Mouse (Mus musculus) liver, adult 2 months (tissue): Measurements from ENCODE around the gene Zbtb9. TPM values are rescaled to one million over a fixed set of nuclear protein-coding genes. Genes with fewer than 3 reads are reported as not detected.

ENCODE experiments used
- DNase-seq: peaks from one replicate; pipeline ENCODE4 v3.0.0-alpha.2; 2011; ENCODE audit warnings: low read depth, low spot score; ENCODE audit errors: extremely low read depth
- H3K27ac ChIP-seq: fragments of 200-500 bp; replicated peaks from 2 replicates; pipeline ENCODE4 v1.5.1; 2012; ENCODE audit warnings: low read depth, mild to moderate bottlenecking, control low read depth, inconsistent platforms, low read length; ENCODE audit not compliant: insufficient read depth
- H3K27me3 ChIP-seq: fragments of 200-500 bp; 2 replicates; pipeline ENCODE4 v1.6.1; 2012; ENCODE audit warnings: mild to moderate bottlenecking, moderate library complexity, low read length, inconsistent platforms; ENCODE audit not compliant: control insufficient read depth, insufficient read depth
- H3K36me3 ChIP-seq: fragments of 200-500 bp; 2 replicates; pipeline ENCODE4 v1.6.1; 2012; ENCODE audit warnings: low read length, inconsistent platforms; ENCODE audit not compliant: control insufficient read depth, insufficient read depth
- H3K4me1 ChIP-seq: fragments of 200-500 bp; 2 replicates; pipeline ENCODE4 v1.6.1; 2011; ENCODE audit warnings: low read length; ENCODE audit not compliant: control insufficient read depth, insufficient read depth
- H3K4me3 ChIP-seq: fragments of 200-500 bp; 2 replicates; pipeline ENCODE4 v1.5.1; 2011; ENCODE audit warnings: low read depth, mild to moderate bottlenecking, control low read depth, low read length, moderate library complexity; ENCODE audit not compliant: insufficient read depth
- H3K79me2 ChIP-seq: fragments of 200-500 bp; 2 replicates; pipeline ENCODE4 v1.6.1; 2012; ENCODE audit warnings: inconsistent platforms, mild to moderate bottlenecking, low read length, moderate library complexity; ENCODE audit not compliant: control insufficient read depth, insufficient read depth
- H3K9ac ChIP-seq: fragments of 200-500 bp; 2 replicates; pipeline ENCODE4 v1.6.1; 2012; ENCODE audit warnings: low read depth, mild to moderate bottlenecking, control low read depth, inconsistent platforms, low read length
- CTCF ChIP-seq: fragments of 200-500 bp; IDR thresholded peaks from 2 replicates; pipeline ENCODE4 v1.5.1; 2011; ENCODE audit warnings: low read depth, low read length, control low read depth
- POLR2A ChIP-seq: fragments of 200-500 bp; IDR thresholded peaks from 2 replicates; pipeline ENCODE4 v1.6.1; 2011; ENCODE audit warnings: low read length, control low read depth; ENCODE audit not compliant: insufficient read depth; ENCODE audit errors: extremely low read depth
- WGBS: fragments of 180-500 bp; shearing (Covaris S2); methylation state at CpG from one replicate; pipeline ENCODE4 v1.1.7; 2018; 5-methylcytosine and 5-hydroxymethylcytosine counted together
- polyA plus RNA-seq: library from polyadenylated mRNA; depleted of rRNA; stranded (reverse); fragments of >200 nt; gene quantifications from 2 replicates; pipeline ENCODE4 v1.2.3, GENCODE M21; 2012
- total RNA-seq: library from RNA; depleted of rRNA; stranded (reverse); fragments of >200 nt; gene quantifications from 2 replicates; pipeline ENCODE4 v1.2.3, GENCODE M21; 2014

Gene Zbtb9
- total and polyA plus RNA-seq, 2 experiments: 3.3 to 3.6 TPM

GRCm38 (mm10) chr17:27039432-27040102 is 66.6 kb downstream of the Zbtb9 start:
- 75% methylated on average over 10 of the region's 10 CpGs for WGBS
- Histone ChIP-seq H3K9ac (no peak overlapping the region), H3K4me1 (no peaks in the 10 kb centered on the region), H3K27me3 (no peaks in the 10 kb centered on the region), H3K36me3 (no peaks in the 10 kb centered on the region), H3K4me3 (no peak overlapping the region), H3K27ac (no peak overlapping the region), H3K79me2 (no peaks in the 10 kb centered on the region)
- TF ChIP-seq CTCF: no peak
- TF ChIP-seq POLR2A: no peak
- no peak for DNase-seq

GRCm38 (mm10) chr17:27040304-27041045 is 67.5 kb downstream of the Zbtb9 start:
- H3K4me3 ChIP-seq: no peak overlapping the region
- H3K36me3 ChIP-seq: no peaks in the 10 kb centered on the region
- H3K79me2 ChIP-seq: no peaks in the 10 kb centered on the region
- no peak for DNase-seq
- no peak overlapping the region for H3K9ac ChIP-seq
- no peak overlapping the region for H3K27ac ChIP-seq
- WGBS: 48% methylated on average over 20 of the region's 20 CpGs
- TF ChIP-seq POLR2A (no peak), CTCF (no peak)
- no peaks in the 10 kb centered on the region for H3K27me3 ChIP-seq
- H3K4me1 ChIP-seq: no peaks in the 10 kb centered on the region

- 66% methylated on average over 12 of the region's 13 CpGs for WGBS
- Histone ChIP-seq H3K27ac (no peak overlapping the region), H3K27me3 (no peaks in the 10 kb centered on the region), H3K4me1 (no peaks in the 10 kb centered on the region), H3K36me3 (no peaks in the 10 kb centered on the region), H3K79me2 (no peaks in the 10 kb centered on the region), H3K4me3 (no peak overlapping the region), H3K9ac (no peak overlapping the region)
- no peak for DNase-seq
- no peak for TF ChIP-seq CTCF
- TF ChIP-seq POLR2A: no peak
Observed at GRCm38 (mm10) chr17:27041046-27041786, 68.2 kb downstream of the Zbtb9 start.

DNA sequence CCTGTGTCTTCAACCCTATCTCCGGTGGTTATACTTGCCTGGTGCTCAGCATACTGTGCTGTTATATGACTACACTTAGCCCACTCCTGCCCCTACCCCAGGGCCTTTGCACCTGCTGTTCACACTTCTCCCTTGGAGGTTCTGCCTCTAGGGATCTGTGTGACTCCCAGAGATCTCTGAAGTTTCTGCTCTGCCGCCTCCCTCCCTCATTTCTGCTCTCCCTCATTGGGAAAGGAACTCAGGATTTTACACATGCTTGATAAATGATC is 68.8 kb downstream of the Zbtb9 start:
- DNase-seq: no peak
- H3K36me3 ChIP-seq: no peaks in the 10 kb centered on the region
- no peak overlapping the region for H3K4me3 ChIP-seq
- H3K79me2 ChIP-seq: no peaks in the 10 kb centered on the region
- no peak overlapping the region for H3K9ac ChIP-seq
- 92% methylated on average over 2 of the region's 2 CpGs for WGBS
- no peak overlapping the region for H3K27ac ChIP-seq
- no peak for TF ChIP-seq CTCF
- no peak for TF ChIP-seq POLR2A
- no peaks in the 10 kb centered on the region for H3K4me1 ChIP-seq
- H3K27me3 ChIP-seq: no peaks in the 10 kb centered on the region

DNA sequence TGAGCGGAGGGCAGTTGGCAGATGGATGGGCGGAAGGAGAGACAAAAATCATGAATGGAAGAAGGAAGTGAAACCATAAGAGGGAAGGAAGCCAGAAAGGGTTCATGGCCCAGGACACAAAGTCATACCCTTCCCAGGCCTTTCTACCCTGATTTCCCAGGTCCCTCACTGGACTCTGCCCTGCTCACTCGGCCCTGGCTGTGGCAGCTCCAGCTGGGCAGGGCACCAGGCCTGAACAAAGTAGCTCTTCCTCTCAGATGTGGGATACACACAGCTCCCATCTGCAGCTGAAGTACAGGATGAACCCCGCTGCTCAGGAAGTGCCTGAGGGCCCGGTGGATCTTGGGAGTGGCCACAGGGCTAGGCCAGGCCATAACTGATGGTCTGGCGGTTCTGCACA is 69.9 kb downstream of the Zbtb9 start:
- H3K27ac ChIP-seq: peak overlapping the region; percentile 26; the same call in 1 of the 2 replicates
- DNase-seq: peak; percentile 27

More for the DNA sequence above, 69.9 kb downstream of the Zbtb9 start:
- TF ChIP-seq POLR2A (no peak), CTCF (no peak)
- Histone ChIP-seq H3K4me1 (no peaks in the 10 kb centered on the region), H3K79me2 (no peaks in the 10 kb centered on the region), H3K27me3 (no peaks in the 10 kb centered on the region), H3K36me3 (no peaks in the 10 kb centered on the region), H3K4me3 (no peak overlapping the region), H3K9ac (no peak overlapping the region)
- WGBS: 66% methylated on average over 6 of the region's 6 CpGs
